Mouse (Mus musculus) cortical plate, adult 2 months (tissue): ENCODE data around the gene Rbm15b.

Experiments
- CTCF ChIP-seq: fragments of 200-500 bp; IDR thresholded peaks from 2 replicates; pipeline ENCODE4 v1.5.1; 2011; ENCODE audit warnings: mild to moderate bottlenecking, control low read depth, low read length; ENCODE audit not compliant: insufficient read depth; ENCODE audit errors: extremely low read depth
- POLR2A ChIP-seq: fragments of 200-500 bp; IDR thresholded peaks from 2 replicates; pipeline ENCODE4 v1.6.1; 2011; ENCODE audit warnings: mild to moderate bottlenecking, low read length, control low read depth; ENCODE audit not compliant: insufficient read depth; ENCODE audit errors: extremely low read depth

DNA sequence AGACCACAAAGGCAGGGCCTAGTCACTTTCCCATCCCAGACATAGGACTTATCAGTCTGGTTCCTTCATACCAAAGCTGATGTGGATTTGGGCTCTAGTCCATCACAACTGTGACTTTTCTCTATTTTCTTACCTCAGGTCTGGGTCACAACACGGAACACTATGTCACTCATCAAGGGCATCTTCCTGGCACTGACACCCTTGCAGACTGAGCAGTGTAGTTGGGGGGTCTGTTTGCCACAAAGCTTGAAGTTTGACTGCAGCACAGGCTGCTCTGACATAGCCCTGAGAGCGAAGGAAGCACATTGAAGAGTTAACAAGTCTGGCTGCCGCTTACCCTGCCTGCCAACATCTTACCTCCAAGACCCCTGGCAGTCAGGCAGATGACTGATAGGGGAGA, 4.1 kb downstream of the Rbm15b start:
- no peak for TF ChIP-seq POLR2A
- no peak for TF ChIP-seq CTCF
